In genomic region chr6:88971729-88972128, GRCm38 (mm10) we compare ENCODE assay signal across 10 mouse cellular contexts.
DNase-seq lines count a peak whose midpoint lies in the region; ATAC-seq and TF ChIP-seq lines count a peak whose summit lies in the region.
"Had no signal": no experiment of that assay in that cellular context is flagged by ENCODE, and none has a peak within 500 bp of the region (broad histone marks: within the 10 kb centered on the region; RNA-seq: fewer than 3 reads in every experiment).

No protein-coding gene starts in this region.

- peak; percentile 89 for DNase-seq in adrenal gland, adult 2 months
- DNase-seq in layer of hippocampus, postnatal 36 days = peak; percentile 76 to 77
- DNase-seq in right cerebral cortex, adult 2 months (ENCODE audit: low spot score in 2 of 2) = peak; percentile 76 to 83
- DNase-seq in liver, postnatal 0 days = no peak

- no peak for ATAC-seq in forebrain, embryonic 12.5 days (ENCODE audit: low FRiP score)
- no peak for ATAC-seq in liver, postnatal 0 days
- ATAC-seq in liver, embryonic 12.5 days = no peak
- ATAC-seq in activated CD4-positive, CD25-positive, alpha-beta regulatory T cell, adult 4 months = no peak

- H3K9ac ChIP-seq in forebrain, embryonic 12.5 days = 0 out of 2 replicates have a peak overlapping the region, but pooled peaks have one; percentile 4
- no peak overlapping the region for H3K9ac ChIP-seq in liver, postnatal 0 days (replicated peaks)
- H3K9ac ChIP-seq in liver, embryonic 12.5 days = no peak overlapping the region
- H3K9ac ChIP-seq: hindbrain, embryonic 15.5 days; neural tube, embryonic 13.5 days had no signal

- 0 out of 2 replicates have a peak overlapping the region, but pooled peaks have one; percentile 20 for H3K4me3 ChIP-seq in E14TG2a.4 (replicated peaks; ENCODE audit: low read length)
- H3K4me3 ChIP-seq in forebrain, embryonic 12.5 days (replicated peaks) = no peak overlapping the region
- no peak overlapping the region for H3K4me3 ChIP-seq in liver, postnatal 0 days (ENCODE audit: low read depth, low read length)
- H3K4me3 ChIP-seq in liver, embryonic 12.5 days = no peak overlapping the region
- H3K4me3 ChIP-seq: hindbrain, embryonic 15.5 days; neural tube, embryonic 13.5 days had no signal

- 17% methylated on average over 9 of the region's 9 CpGs for WGBS in forebrain, embryonic 12.5 days
- WGBS in liver, postnatal 0 days (ENCODE audit: insufficient replicate concordance) = 41% methylated on average over 9 of the region's 9 CpGs
- WGBS in liver, embryonic 12.5 days (ENCODE audit: insufficient replicate concordance) = 28% methylated on average over 9 of the region's 9 CpGs

- TF ChIP-seq EP300 in liver, postnatal 0 days (IDR thresholded peaks at IDR 0.05; ENCODE audit: low read depth) = no peak

- no peak for TF ChIP-seq CTCF in E14TG2a.4 (conservative IDR thresholded peaks at IDR 0.05; ENCODE audit: low read length)
- no peak for TF ChIP-seq CTCF in liver, postnatal 0 days (IDR thresholded peaks at IDR 0.05; ENCODE audit: low read depth)

- peaks cover 27% of the 10 kb centered on the region for H3K4me1 ChIP-seq in E14TG2a.4 (replicated peaks; ENCODE audit: low read depth, low read length)
- H3K4me1 ChIP-seq in forebrain, embryonic 12.5 days = peaks cover 85% of the 10 kb centered on the region
- no peaks in the 10 kb centered on the region for H3K4me1 ChIP-seq in liver, postnatal 0 days (ENCODE audit: insufficient read depth)
- no peaks in the 10 kb centered on the region for H3K4me1 ChIP-seq in liver, embryonic 12.5 days

- H3K9me3 ChIP-seq in E14TG2a.4 (ENCODE audit: low read length) = no peaks in the 10 kb centered on the region
- no peaks in the 10 kb centered on the region for H3K9me3 ChIP-seq in forebrain, embryonic 12.5 days
- no peaks in the 10 kb centered on the region for H3K9me3 ChIP-seq in liver, postnatal 0 days (ENCODE audit: low read length)
- no peaks in the 10 kb centered on the region for H3K9me3 ChIP-seq in liver, embryonic 12.5 days (replicated peaks)
- H3K9me3 ChIP-seq: hindbrain, embryonic 15.5 days; neural tube, embryonic 13.5 days had no signal

- H3K36me3 ChIP-seq in E14TG2a.4 (ENCODE audit: insufficient read depth, low read length) = no peaks in the 10 kb centered on the region
- H3K36me3 ChIP-seq in forebrain, embryonic 12.5 days (replicated peaks) = no peaks in the 10 kb centered on the region
- H3K36me3 ChIP-seq in liver, postnatal 0 days (replicated peaks; ENCODE audit: insufficient read depth, low read length) = no peaks in the 10 kb centered on the region
- H3K36me3 ChIP-seq in liver, embryonic 12.5 days = no peaks in the 10 kb centered on the region
- H3K36me3 ChIP-seq: hindbrain, embryonic 15.5 days; neural tube, embryonic 13.5 days had no signal

- H3K4me2 ChIP-seq in forebrain, embryonic 12.5 days = no peak overlapping the region
- H3K4me2 ChIP-seq in liver, postnatal 0 days (ENCODE audit: low read depth, low read length) = no peak overlapping the region
- no peak overlapping the region for H3K4me2 ChIP-seq in liver, embryonic 12.5 days
- H3K4me2 ChIP-seq: hindbrain, embryonic 15.5 days; neural tube, embryonic 13.5 days had no signal

- H3K27me3 ChIP-seq in E14TG2a.4 (ENCODE audit: insufficient read depth, low read length) = peaks cover 23% of the 10 kb centered on the region
- peaks cover 63% of the 10 kb centered on the region for H3K27me3 ChIP-seq in forebrain, embryonic 12.5 days
- peaks cover 5% of the 10 kb centered on the region; the same call in 1 of the 2 replicates for H3K27me3 ChIP-seq in liver, postnatal 0 days (ENCODE audit: insufficient read depth, low read length)
- H3K27me3 ChIP-seq in liver, embryonic 12.5 days (replicated peaks) = peaks cover 26% of the 10 kb centered on the region
- H3K27me3 ChIP-seq: hindbrain, embryonic 15.5 days had no signal

- peak overlapping the region; percentile 36; the same call in 1 of the 2 replicates for H3K27ac ChIP-seq in forebrain, embryonic 12.5 days
- H3K27ac ChIP-seq in liver, postnatal 0 days (ENCODE audit: low read depth) = no peak overlapping the region
- H3K27ac ChIP-seq in liver, embryonic 12.5 days = no peak overlapping the region
- H3K27ac ChIP-seq: hindbrain, embryonic 15.5 days; neural tube, embryonic 13.5 days had no signal
